Mouse (Mus musculus): Measurements from ENCODE around the gene Allc. TPM values are rescaled to one million over a fixed set of nuclear protein-coding genes. Genes with fewer than 3 reads are reported as not detected.

Allc gene
- polyA plus RNA-seq, 1 experiment from 2014 or later: not detected

DNA sequence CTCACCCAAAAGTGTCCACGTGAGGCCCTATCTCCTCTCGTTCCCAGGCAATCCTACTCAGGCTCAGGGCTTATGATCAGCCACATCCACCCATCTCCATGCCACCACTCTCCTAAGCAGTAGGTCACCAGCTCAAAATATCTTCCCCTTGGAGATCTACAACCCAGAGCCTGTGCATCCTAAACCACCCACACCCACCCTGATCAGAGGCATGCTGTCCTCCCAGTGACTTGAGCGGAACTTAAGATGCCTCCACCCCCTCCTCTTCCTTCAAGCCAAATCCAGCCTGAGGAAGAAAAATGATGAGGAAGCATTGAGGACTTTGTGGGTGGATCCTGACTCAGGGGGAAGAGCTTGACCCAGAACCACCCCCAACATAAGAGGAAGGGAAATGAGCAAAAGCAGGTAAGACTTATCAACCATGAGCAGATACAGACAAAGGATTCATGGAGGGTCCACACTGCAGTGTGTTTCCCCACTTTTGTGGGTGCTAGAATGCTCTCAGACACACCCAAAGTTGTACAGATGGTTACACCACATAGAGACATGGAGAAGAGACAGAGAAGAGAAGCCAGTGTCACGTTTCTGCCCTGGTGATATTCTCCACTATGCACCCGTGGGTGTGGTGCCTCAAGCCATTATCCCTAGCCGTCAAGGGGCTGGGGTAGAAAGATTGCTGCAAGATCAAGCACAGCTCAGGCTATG, 6.8 kb downstream of the Allc start:
- H3K4me1 ChIP-seq (replicated peaks): no peaks in the 10 kb centered on the region
- WGBS: 63% methylated on average over 6 of the region's 6 CpGs
- H3K4me3 ChIP-seq (replicated peaks): no peak overlapping the region
- H3K4me2 ChIP-seq (replicated peaks): no peak overlapping the region
- H3K27me3 ChIP-seq (replicated peaks): no peaks in the 10 kb centered on the region
- no peak overlapping the region for H3K9ac ChIP-seq
- ATAC-seq: no peak
- no peaks in the 10 kb centered on the region for H3K9me3 ChIP-seq
- no peak overlapping the region for H3K27ac ChIP-seq
- H3K36me3 ChIP-seq: no peaks in the 10 kb centered on the region

DNA sequence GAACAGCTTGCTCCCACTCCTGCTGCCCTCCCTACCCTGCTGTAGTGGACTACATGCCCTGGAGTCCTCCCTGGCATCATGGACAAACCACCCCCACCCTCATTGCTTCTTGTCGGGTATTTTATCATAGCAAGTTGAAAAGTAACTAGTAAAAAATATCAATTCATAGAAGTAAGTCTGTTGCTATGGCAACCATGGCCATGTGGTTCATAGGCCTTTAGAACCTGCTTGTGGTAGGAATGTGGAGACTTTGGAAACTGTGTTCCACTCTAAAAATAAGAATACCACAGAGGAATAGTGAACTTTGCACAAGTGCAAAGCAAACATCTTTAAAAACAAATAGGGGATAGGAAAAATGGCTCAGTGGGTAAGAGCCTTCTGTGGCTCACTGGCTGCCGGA, 10.1 kb downstream of the Allc start:
- no peak for ATAC-seq
- Histone ChIP-seq H3K27me3 (replicated peaks) (no peaks in the 10 kb centered on the region), H3K9ac (no peak overlapping the region), H3K36me3 (no peaks in the 10 kb centered on the region), H3K4me1 (replicated peaks) (no peaks in the 10 kb centered on the region), H3K27ac (no peak overlapping the region), H3K4me3 (replicated peaks) (no peak overlapping the region), H3K4me2 (replicated peaks) (no peak overlapping the region), H3K9me3 (no peaks in the 10 kb centered on the region)
- 70% methylated on average over 2 of the region's 2 CpGs for WGBS

DNA sequence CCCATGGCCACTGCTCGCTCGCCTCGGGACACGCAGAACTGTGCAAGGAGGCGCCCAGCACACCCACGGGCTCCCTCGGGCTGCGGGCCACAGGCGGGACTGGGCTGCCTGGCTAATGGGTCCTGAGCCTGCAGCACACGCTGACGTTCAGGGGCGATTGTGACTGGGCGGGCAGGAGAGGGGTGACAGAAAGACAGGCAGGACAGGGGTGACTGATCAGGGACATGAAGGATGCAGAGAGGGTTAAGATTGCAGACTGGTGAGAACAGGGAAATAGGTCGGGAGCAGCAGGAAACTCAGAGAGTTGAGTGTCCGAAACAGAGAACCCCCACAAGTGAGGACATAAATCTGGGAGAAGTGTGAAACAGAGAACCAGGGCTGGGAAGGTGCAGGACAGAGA, 30.0 kb downstream of the Allc start, which contains the start of gene Dcdc2c:
TSS of gene Dcdc2c (minus strand) at position 101 of the 400 bp plus-strand sequence.
- no peak for ATAC-seq
- Histone ChIP-seq H3K27ac (no peak within 1 kb of the TSS), H3K4me1 (replicated peaks) (0 out of 2 replicates have a peak, but pooled peaks cover 2% of the 10 kb centered on the region), H3K9ac (no peak within 1 kb of the TSS), H3K4me2 (replicated peaks) (peak within 1 kb of the TSS; percentile 17), H3K9me3 (no peaks in the 10 kb centered on the region), H3K4me3 (replicated peaks) (no peak within 1 kb of the TSS), H3K27me3 (replicated peaks) (no peaks in the 10 kb centered on the region), H3K36me3 (no peaks in the 10 kb centered on the region)
- 56% methylated on average over 15 of the region's 15 CpGs for WGBS

DNA sequence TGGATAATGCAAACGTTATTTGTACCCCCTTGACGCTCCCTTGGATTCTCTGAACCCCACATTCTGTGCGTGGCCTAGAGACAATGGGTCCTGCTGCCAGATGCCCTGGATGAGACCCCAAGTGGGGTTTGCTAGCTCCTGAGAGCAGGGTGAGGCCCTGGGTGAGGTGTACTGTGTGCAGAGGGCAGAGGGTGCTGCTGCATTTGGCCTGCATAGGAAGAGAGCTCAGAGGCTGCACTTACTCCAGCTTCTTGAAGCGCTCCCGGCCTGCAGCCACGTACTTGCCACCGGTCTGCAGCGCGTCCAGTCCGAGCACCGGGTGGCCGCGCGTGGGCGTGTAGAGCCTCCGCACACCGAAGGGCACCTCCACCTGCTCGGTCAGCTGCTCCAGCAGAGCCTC, 30.5 kb downstream of the Allc start:
- 59% methylated on average over 18 of the region's 18 CpGs for WGBS
- H3K4me1 ChIP-seq (replicated peaks): 0 out of 2 replicates have a peak, but pooled peaks cover 2% of the 10 kb centered on the region
- no peaks in the 10 kb centered on the region for H3K9me3 ChIP-seq
- no peak overlapping the region for H3K9ac ChIP-seq
- H3K4me3 ChIP-seq (replicated peaks): no peak overlapping the region
- ATAC-seq: no peak
- H3K27ac ChIP-seq: no peak overlapping the region
- H3K36me3 ChIP-seq: no peaks in the 10 kb centered on the region
- peak overlapping the region; percentile 17 for H3K4me2 ChIP-seq (replicated peaks)
- no peaks in the 10 kb centered on the region for H3K27me3 ChIP-seq (replicated peaks)

DNA sequence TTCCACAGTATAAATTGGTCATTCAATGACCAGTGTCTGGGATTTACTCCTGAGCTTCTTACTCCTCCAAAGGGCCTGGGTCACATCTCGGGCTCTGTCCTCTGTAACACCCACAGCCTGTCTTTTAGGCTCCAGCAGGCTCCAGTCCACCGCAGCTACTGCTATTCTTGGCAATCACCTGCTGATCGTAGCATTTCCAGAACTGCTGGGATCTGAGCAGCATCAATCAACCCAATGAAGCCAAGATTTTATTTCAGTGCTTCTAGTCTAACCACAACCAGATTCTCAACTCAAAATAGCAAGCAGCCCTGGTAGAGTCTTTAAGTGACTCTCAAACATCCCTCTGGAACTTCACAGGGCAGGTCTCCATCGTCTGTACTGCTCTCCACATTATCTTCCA, 33.4 kb downstream of the Allc start:
- no peak overlapping the region for H3K27ac ChIP-seq
- ATAC-seq: no peak
- H3K9ac ChIP-seq: no peak overlapping the region
- H3K4me1 ChIP-seq (replicated peaks): 0 out of 2 replicates have a peak, but pooled peaks cover 2% of the 10 kb centered on the region
- no peaks in the 10 kb centered on the region for H3K27me3 ChIP-seq (replicated peaks)
- WGBS: 62% methylated on average over 4 of the region's 4 CpGs
- no peak overlapping the region for H3K4me2 ChIP-seq (replicated peaks)
- no peaks in the 10 kb centered on the region for H3K36me3 ChIP-seq
- H3K4me3 ChIP-seq (replicated peaks): no peak overlapping the region
- no peaks in the 10 kb centered on the region for H3K9me3 ChIP-seq

DNA sequence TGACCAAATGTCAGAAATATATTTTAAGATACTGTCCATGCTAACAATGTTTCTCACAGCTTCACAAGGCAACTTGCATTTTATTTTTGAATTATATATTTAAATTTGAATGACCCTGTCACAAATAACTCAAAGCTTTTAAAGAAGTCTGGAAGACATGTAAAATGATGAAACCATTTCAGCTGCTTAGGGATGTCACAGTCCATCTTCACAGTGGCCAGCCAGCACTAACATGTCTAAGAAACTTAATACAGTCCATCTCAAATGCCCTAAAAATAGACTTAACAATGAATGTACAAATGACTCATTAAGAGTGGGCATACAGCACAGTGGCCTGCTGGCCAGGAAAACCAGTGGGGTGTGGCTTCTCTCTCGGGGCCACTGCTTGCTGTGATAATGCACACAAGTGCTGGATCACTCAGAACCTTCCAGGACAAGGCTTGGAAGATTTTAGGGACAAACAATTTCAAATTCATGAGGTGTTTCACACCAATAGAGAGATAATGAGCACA, 68.0 kb downstream of the Allc start:
- H3K27me3 ChIP-seq (replicated peaks): no peaks in the 10 kb centered on the region
- ATAC-seq: no peak
- no peak overlapping the region for H3K4me3 ChIP-seq (replicated peaks)
- H3K4me2 ChIP-seq (replicated peaks): no peak overlapping the region
- 48% methylated on average over 1 of the region's 1 CpGs for WGBS
- H3K27ac ChIP-seq: no peak overlapping the region
- H3K9ac ChIP-seq: no peak overlapping the region
- no peaks in the 10 kb centered on the region for H3K4me1 ChIP-seq (replicated peaks)
- no peaks in the 10 kb centered on the region for H3K36me3 ChIP-seq
- no peaks in the 10 kb centered on the region for H3K9me3 ChIP-seq

DNA sequence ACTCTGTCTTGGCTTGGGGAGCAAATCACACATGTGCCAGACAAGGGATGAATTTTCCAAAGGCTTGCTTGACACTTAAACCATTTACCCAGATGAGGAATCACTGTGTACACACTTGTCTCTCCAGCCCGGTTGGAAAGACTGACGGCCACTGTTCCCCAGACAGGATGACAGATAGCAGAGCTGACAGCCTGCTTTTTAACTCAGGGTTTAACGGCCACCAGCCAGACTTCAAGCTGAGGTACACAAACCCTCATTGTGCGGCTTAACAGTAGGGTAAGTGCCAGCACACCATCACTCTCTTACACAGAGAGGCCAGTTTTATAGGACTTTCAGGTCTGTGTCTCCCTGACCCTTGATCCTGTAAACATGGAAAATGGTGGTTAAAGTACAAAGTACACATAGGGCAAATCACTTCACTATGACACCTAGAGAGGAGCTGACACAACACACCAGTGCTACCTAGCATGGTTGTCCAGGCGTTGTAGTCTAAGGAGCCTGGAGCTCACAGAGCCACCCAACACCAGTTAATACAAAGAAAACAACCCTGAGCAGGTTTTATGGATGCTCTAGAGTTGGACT, 72.5 kb downstream of the Allc start:
- H3K36me3 ChIP-seq: no peaks in the 10 kb centered on the region
- WGBS: 19% methylated on average over 5 of the region's 5 CpGs
- no peak overlapping the region for H3K9ac ChIP-seq
- H3K27ac ChIP-seq: no peak overlapping the region
- no peak overlapping the region for H3K4me2 ChIP-seq (replicated peaks)
- ATAC-seq: peak; percentile 71
- H3K4me3 ChIP-seq (replicated peaks): no peak overlapping the region
- no peaks in the 10 kb centered on the region for H3K9me3 ChIP-seq
- no peaks in the 10 kb centered on the region for H3K27me3 ChIP-seq (replicated peaks)
- H3K4me1 ChIP-seq (replicated peaks): no peaks in the 10 kb centered on the region

Other genes starting within 250 kb of the Allc start
- not detected in 2 replicates for gene Dcdc2c, start 30.1 kb downstream of the Allc start, polyA plus RNA-seq (2015; fragmentation: Nextera tagmentation; extraction: Ambion mirVana)
- 1.6 and 1.8 TPM in 2 replicates for gene Colec11, start 40.9 kb upstream of the Allc start, polyA plus RNA-seq (2015; fragmentation: Nextera tagmentation; extraction: Ambion mirVana)
- gene Rps7, start 53.4 kb upstream of the Allc start, polyA plus RNA-seq (2015; fragmentation: Nextera tagmentation; extraction: Ambion mirVana): 676 and 798 TPM in 2 replicates
- gene Rnaseh1, start 67.1 kb upstream of the Allc start, polyA plus RNA-seq (2015; fragmentation: Nextera tagmentation; extraction: Ambion mirVana): 26.1 and 27.9 TPM in 2 replicates
- 89.4 and 92.1 TPM in 2 replicates for gene Adi1, start 92.7 kb upstream of the Allc start, polyA plus RNA-seq (2015; fragmentation: Nextera tagmentation; extraction: Ambion mirVana)
- gene Trappc12, start 167.9 kb upstream of the Allc start, polyA plus RNA-seq (2015; fragmentation: Nextera tagmentation; extraction: Ambion mirVana): 34.6 and 34.9 TPM in 2 replicates
- gene Eipr1, start 169.3 kb upstream of the Allc start, polyA plus RNA-seq (2015; fragmentation: Nextera tagmentation; extraction: Ambion mirVana): 27.3 and 28.6 TPM in 2 replicates

All from intestine, embryonic 15.5 days (tissue).